Mouse (Mus musculus) mouse embryonic stem cell (cell line): ENCODE results near the gene Nedd1.

Experiments
- in situ Hi-C, 2 experiments: fragments of 300-500 bp; cut with MboI; formaldehyde crosslinking; loops; 1 replicate in 1 of 2; 3 replicates in 1 of 2; pipeline ENCODE4 v1.14.3; 2019 to 2020; ENCODE audit warnings: low sequenced_read_pairs in 2 of 2, low pct_unique_long_range_greater_than_20kb in 1 of 2, mixed read lengths in 1 of 2; ENCODE audit not compliant: unreplicated experiment in 1 of 2

Gene Nedd1

GRCm38 (mm10) chr10:92721771-92722619 lies at the start of gene Nedd1:
Gene Nedd1, minus strand, starts transcription at chr10:92722420.
- in situ Hi-C loops = no loop called here

- in situ Hi-C loops = no loop called here
Observed at GRCm38 (mm10) chr10:92754359-92754758, 32.1 kb upstream of the Nedd1 start.

GRCm38 (mm10) chr10:92730339-92730738 lies 8.1 kb upstream of the Nedd1 start:
- in situ Hi-C loops = no loop called here

- in situ Hi-C loops = no loop called here
Observed at GRCm38 (mm10) chr10:92728723-92729122, 6.5 kb upstream of the Nedd1 start.

- in situ Hi-C loops = no loop called here
Observed at GRCm38 (mm10) chr10:92722620-92722988, 384 bp upstream of the Nedd1 start.

GRCm38 (mm10) chr10:92699032-92699431 lies 23.2 kb downstream of the Nedd1 start:
- in situ Hi-C loops = no loop called here

GRCm38 (mm10) chr10:92675056-92675455 lies 47.2 kb downstream of the Nedd1 start:
- in situ Hi-C loops = no loop called here

GRCm38 (mm10) chr10:92671906-92672305 lies 50.3 kb downstream of the Nedd1 start:
- in situ Hi-C loops = no loop called here

GRCm38 (mm10) chr10:92665287-92665686 lies 56.9 kb downstream of the Nedd1 start:
- in situ Hi-C loops = no loop called here

- in situ Hi-C loops = no loop called here
Observed at GRCm38 (mm10) chr10:92653266-92653665, 69.0 kb downstream of the Nedd1 start.

GRCm38 (mm10) chr10:92652399-92652920 lies 69.8 kb downstream of the Nedd1 start:
- in situ Hi-C loops = no loop called here

GRCm38 (mm10) chr10:92651266-92651665 lies 71.0 kb downstream of the Nedd1 start:
- in situ Hi-C loops = no loop called here

- in situ Hi-C loops = no loop called here
Observed at GRCm38 (mm10) chr10:92649096-92649495, 73.1 kb downstream of the Nedd1 start.

- in situ Hi-C loops = no loop called here
Observed at GRCm38 (mm10) chr10:92647691-92648090, 74.5 kb downstream of the Nedd1 start.

GRCm38 (mm10) chr10:92643995-92644394 lies 78.2 kb downstream of the Nedd1 start:
- in situ Hi-C loops = no loop called here

- in situ Hi-C loops = no loop called here
Observed at GRCm38 (mm10) chr10:92641032-92641431, 81.2 kb downstream of the Nedd1 start.
